Mouse (Mus musculus) left cerebral cortex, adult 8-10 months (tissue): Measurements from ENCODE around the gene Hdhd3. TPM values are rescaled to one million over a fixed set of nuclear protein-coding genes. Genes with fewer than 3 reads are reported as not detected.
A peak's percentile ranks its signal among the peaks of the same experiment; 100 is the strongest.

Experiments used
- DNase-seq, 2 experiments: peaks; one replicate each; pipeline ENCODE4 v3.0.0; 2022; ENCODE audit warnings: low spot score in 2 of 2
- total RNA-seq, 4 experiments: library from RNA; stranded (reverse); gene quantifications; 2 replicates each; pipeline ENCODE4 v1.2.4; 2022

The Hdhd3 gene
- total RNA-seq = 1 to 10 TPM; 7.8 to 9.6 (median 9.5) TPM

- DNase-seq = no peak
Measured at GRCm38 (mm10) chr4:62503374-62503970, at the start of gene Hdhd3. TSS of gene Hdhd3 (minus strand) at chr4:62503467.

- DNase-seq = no peak
Measured at GRCm38 (mm10) chr4:62551966-62552365, 48.7 kb upstream of the Hdhd3 start.

- DNase-seq = no peak
Measured at GRCm38 (mm10) chr4:62544801-62545200, 41.5 kb upstream of the Hdhd3 start.

- no peak for DNase-seq
Measured at GRCm38 (mm10) chr4:62543782-62544181, 40.5 kb upstream of the Hdhd3 start.

- DNase-seq = no peak
Measured at GRCm38 (mm10) chr4:62541802-62542201, 38.5 kb upstream of the Hdhd3 start.

GRCm38 (mm10) chr4:62533729-62534128 lies 30.5 kb upstream of the Hdhd3 start:
- no peak for DNase-seq

- no peak for DNase-seq
Measured at GRCm38 (mm10) chr4:62527655-62528054, 24.4 kb upstream of the Hdhd3 start.

GRCm38 (mm10) chr4:62526256-62526655 lies 23.0 kb upstream of the Hdhd3 start:
- DNase-seq = no peak

- no peak for DNase-seq
Measured at GRCm38 (mm10) chr4:62525489-62525811, 22.2 kb upstream of the Hdhd3 start.

- peak; percentile 96 to 98 for DNase-seq
Measured at GRCm38 (mm10) chr4:62524651-62525488, 21.6 kb upstream of the Hdhd3 start, which contains the start of the genes Pole3 and 4933430I17Rik. TSS of gene Pole3 (minus strand) at chr4:62525068. TSS of gene 4933430I17Rik (plus strand) at chr4:62525369.

GRCm38 (mm10) chr4:62520892-62521400 lies 17.7 kb upstream of the Hdhd3 start:
- no peak for DNase-seq

- DNase-seq = peak; percentile 74 to 78
Measured at GRCm38 (mm10) chr4:62519849-62520233, 16.6 kb upstream of the Hdhd3 start, which contains the start of gene Alad. TSS of gene Alad (minus strand) at chr4:62519918.

- no peak for DNase-seq
Measured at GRCm38 (mm10) chr4:62519122-62519848, 16.0 kb upstream of the Hdhd3 start.

GRCm38 (mm10) chr4:62518416-62519121 lies 15.3 kb upstream of the Hdhd3 start:
- no peak for DNase-seq

GRCm38 (mm10) chr4:62517538-62518415 lies 14.5 kb upstream of the Hdhd3 start:
- no peak for DNase-seq

- DNase-seq = no peak
Measured at GRCm38 (mm10) chr4:62517046-62517445, 13.8 kb upstream of the Hdhd3 start.

GRCm38 (mm10) chr4:62516579-62516978 lies 13.3 kb upstream of the Hdhd3 start:
- no peak for DNase-seq

GRCm38 (mm10) chr4:62516079-62516478 lies 12.8 kb upstream of the Hdhd3 start:
- no peak for DNase-seq

GRCm38 (mm10) chr4:62515490-62515889 lies 12.2 kb upstream of the Hdhd3 start:
- no peak for DNase-seq

GRCm38 (mm10) chr4:62514995-62515394 lies 11.7 kb upstream of the Hdhd3 start:
- DNase-seq = no peak
